Mouse (Mus musculus): Measurements from ENCODE around the gene Ptk6. TPM values are rescaled to one million over a fixed set of nuclear protein-coding genes. Genes with fewer than 3 reads are reported as not detected.

Ptk6 gene
- total and polyA plus RNA-seq, 2 experiments from 2014 or later: not detected

DNA sequence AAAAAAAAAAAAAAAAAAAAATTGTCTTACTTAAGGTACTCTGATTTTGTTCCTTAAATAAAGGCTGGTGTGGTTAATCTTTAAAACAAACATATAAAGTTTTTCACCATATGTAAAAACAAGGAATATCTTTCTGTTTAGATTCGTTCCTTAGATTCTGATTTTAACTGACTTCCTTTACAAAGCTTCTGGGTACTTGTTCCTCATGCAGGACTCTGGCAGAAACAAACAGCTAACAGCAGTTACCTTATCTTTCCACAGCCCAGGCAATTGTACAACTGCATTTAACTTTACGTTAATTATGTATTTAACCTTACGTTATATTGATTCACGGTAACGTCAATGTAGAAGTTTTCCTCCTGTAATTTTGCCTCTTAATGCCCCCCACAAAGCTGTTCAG is 36.1 kb downstream of the Ptk6 start:
- Histone ChIP-seq H3K27me3 (ENCODE audit: insufficient read depth, low read length) (no peaks in the 10 kb centered on the region), H3K4me1 (ENCODE audit: insufficient read depth, low read length) (no peaks in the 10 kb centered on the region)
- WGBS: 83% methylated on average over 5 of the region's 5 CpGs

DNA sequence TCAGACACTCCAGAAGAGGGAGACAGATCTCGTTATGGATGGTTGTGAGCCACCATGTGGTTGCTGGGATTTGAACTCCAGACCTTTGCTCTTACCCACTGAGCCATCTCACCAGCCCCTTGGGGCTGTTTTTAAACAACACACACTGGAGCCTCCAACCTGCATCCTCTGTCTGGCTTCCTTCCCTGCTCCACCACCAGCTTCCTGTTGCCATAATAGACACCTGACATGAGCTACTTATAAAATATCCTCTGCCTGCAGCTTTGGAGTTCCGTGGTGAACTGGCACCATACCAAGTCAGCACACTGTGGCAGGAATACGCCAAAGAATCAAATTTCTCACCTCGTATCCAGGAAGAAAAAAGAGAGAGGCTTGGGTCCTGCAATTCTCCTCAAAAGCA is 41.8 kb downstream of the Ptk6 start:
- Histone ChIP-seq H3K4me2 (ENCODE audit: low read depth, low read length, poor library complexity, severe bottlenecking) (no peak overlapping the region), H3K4me3 (ENCODE audit: low read depth, low read length) (no peak overlapping the region), H3K4me1 (ENCODE audit: insufficient read depth, low read length) (peaks cover 25% of the 10 kb centered on the region), H3K36me3 (ENCODE audit: insufficient read depth, low read length) (no peaks in the 10 kb centered on the region), H3K9ac (replicated peaks; ENCODE audit: low read length, poor library complexity, severe bottlenecking) (no peak overlapping the region), H3K27me3 (ENCODE audit: insufficient read depth, low read length) (no peaks in the 10 kb centered on the region), H3K9me3 (ENCODE audit: low read length) (no peaks in the 10 kb centered on the region), H3K27ac (ENCODE audit: low read depth, low read length) (no peak overlapping the region)
- DNase-seq (ENCODE audit: low spot score) (no peak), ATAC-seq (ENCODE audit: low FRiP score) (no peak)
- WGBS: 67% methylated on average over 4 of the region's 4 CpGs
- TF ChIP-seq CTCF (IDR thresholded peaks at IDR 0.05): 0 out of 2 replicates have a peak, but pooled peaks have one; percentile 7

More for the DNA sequence above, 36.1 kb downstream of the Ptk6 start:
- Histone ChIP-seq H3K4me2 (ENCODE audit: low read depth, low read length, poor library complexity, severe bottlenecking) (no peak overlapping the region), H3K4me3 (ENCODE audit: low read depth, low read length) (no peak overlapping the region), H3K36me3 (ENCODE audit: insufficient read depth, low read length) (no peaks in the 10 kb centered on the region), H3K9ac (replicated peaks; ENCODE audit: low read length, poor library complexity, severe bottlenecking) (no peak overlapping the region), H3K27ac (ENCODE audit: low read depth, low read length) (no peak overlapping the region), H3K9me3 (ENCODE audit: low read length) (no peaks in the 10 kb centered on the region)
- DNase-seq (ENCODE audit: low spot score): no peak
- TF ChIP-seq CTCF (IDR thresholded peaks at IDR 0.05): no peak
- ATAC-seq (ENCODE audit: low FRiP score): no peak

DNA sequence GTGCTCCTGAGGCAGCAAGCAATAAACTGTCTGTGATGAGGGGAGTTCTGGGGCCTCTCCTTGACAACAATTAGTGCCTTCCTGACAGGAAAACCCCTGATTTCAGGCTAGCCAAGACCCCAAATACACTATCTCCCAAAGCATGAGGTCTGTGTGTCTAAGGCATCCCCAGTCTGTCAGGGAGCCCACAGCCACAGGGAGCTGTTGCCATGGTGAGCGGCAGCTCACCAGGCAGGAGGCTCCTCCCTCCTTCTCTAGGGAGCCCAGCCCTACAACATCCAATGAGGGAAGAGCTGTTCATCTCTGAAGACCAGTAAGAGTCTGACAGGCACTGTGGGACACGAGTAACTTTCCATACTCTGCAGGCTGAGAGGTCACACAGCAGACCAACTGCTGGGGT is 42.8 kb downstream of the Ptk6 start:
- Histone ChIP-seq H3K9ac (replicated peaks; ENCODE audit: low read length, poor library complexity, severe bottlenecking) (no peak overlapping the region), H3K36me3 (ENCODE audit: insufficient read depth, low read length) (no peaks in the 10 kb centered on the region), H3K4me2 (ENCODE audit: low read depth, low read length, poor library complexity, severe bottlenecking) (peak overlapping the region; percentile 30), H3K9me3 (ENCODE audit: low read length) (no peaks in the 10 kb centered on the region), H3K4me3 (ENCODE audit: low read depth, low read length) (no peak overlapping the region), H3K27ac (ENCODE audit: low read depth, low read length) (peak overlapping the region; percentile 93), H3K27me3 (ENCODE audit: insufficient read depth, low read length) (no peaks in the 10 kb centered on the region), H3K4me1 (ENCODE audit: insufficient read depth, low read length) (peaks cover 35% of the 10 kb centered on the region)
- ATAC-seq (ENCODE audit: low FRiP score) (peak; percentile 86), DNase-seq (ENCODE audit: low spot score) (peak; percentile 82)
- no peak for TF ChIP-seq CTCF (IDR thresholded peaks at IDR 0.05)
- 3% methylated on average over 2 of the region's 2 CpGs for WGBS

DNA sequence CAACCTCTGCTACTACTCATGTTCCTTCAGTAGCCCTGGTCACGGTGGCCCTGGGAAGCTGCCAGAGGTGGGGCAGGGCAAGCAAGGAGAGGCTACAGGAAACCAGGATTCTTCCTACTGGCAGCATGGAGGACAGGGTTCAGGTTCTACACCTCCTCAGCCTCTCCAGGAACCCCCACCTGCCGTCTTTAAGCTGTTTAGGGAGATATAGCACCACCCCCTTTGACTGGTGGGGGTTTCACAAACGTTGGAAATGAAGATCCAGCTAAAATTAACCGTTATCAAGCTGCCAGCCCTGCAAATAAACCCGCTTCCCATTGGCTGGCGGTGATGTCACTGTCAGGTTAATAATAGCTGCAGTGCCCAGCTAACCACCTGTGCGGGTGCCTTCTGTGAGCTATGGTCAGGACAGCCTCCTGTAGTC is 43.5 kb downstream of the Ptk6 start:
- Histone ChIP-seq H3K9ac (replicated peaks; ENCODE audit: low read length, poor library complexity, severe bottlenecking) (no peak overlapping the region), H3K4me2 (ENCODE audit: low read depth, low read length, poor library complexity, severe bottlenecking) (peak overlapping the region; percentile 30; the same call in 1 of the 2 replicates), H3K4me3 (ENCODE audit: low read depth, low read length) (no peak overlapping the region), H3K27me3 (ENCODE audit: insufficient read depth, low read length) (no peaks in the 10 kb centered on the region), H3K27ac (ENCODE audit: low read depth, low read length) (peak overlapping the region; percentile 93), H3K4me1 (ENCODE audit: insufficient read depth, low read length) (peaks cover 39% of the 10 kb centered on the region), H3K9me3 (ENCODE audit: low read length) (no peaks in the 10 kb centered on the region), H3K36me3 (ENCODE audit: insufficient read depth, low read length) (no peaks in the 10 kb centered on the region)
- WGBS: 46% methylated on average over 7 of the region's 7 CpGs
- no peak for TF ChIP-seq CTCF (IDR thresholded peaks at IDR 0.05)
- ATAC-seq (ENCODE audit: low FRiP score): peak; percentile 47
- DNase-seq (ENCODE audit: low spot score): peak; percentile 58

DNA sequence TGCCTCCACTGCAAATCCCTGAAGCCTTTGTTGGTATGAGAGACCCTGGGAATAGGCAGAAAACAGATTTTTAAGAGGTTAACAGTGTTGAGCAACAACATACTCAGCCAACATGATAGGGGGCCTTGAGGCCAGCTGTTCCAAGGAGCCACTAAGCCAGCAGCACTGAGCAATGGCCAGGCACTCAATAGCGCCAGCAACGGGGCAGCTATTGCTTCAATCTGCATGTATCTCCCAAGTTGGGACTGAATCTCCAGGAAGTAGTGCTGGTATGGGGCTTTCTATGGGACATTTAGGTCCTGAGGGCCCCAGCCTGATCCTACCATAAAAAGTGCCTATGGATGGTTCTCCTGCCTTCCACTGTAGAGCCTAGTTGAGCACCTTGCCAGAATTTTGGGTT is 44.1 kb downstream of the Ptk6 start:
- Histone ChIP-seq H3K9ac (replicated peaks; ENCODE audit: low read length, poor library complexity, severe bottlenecking) (no peak overlapping the region), H3K4me3 (ENCODE audit: low read depth, low read length) (no peak overlapping the region), H3K4me2 (ENCODE audit: low read depth, low read length, poor library complexity, severe bottlenecking) (no peak overlapping the region), H3K27me3 (ENCODE audit: insufficient read depth, low read length) (no peaks in the 10 kb centered on the region), H3K27ac (ENCODE audit: low read depth, low read length) (peak overlapping the region; percentile 93; the same call in 1 of the 2 replicates), H3K36me3 (ENCODE audit: insufficient read depth, low read length) (no peaks in the 10 kb centered on the region), H3K9me3 (ENCODE audit: low read length) (no peaks in the 10 kb centered on the region), H3K4me1 (ENCODE audit: insufficient read depth, low read length) (peaks cover 39% of the 10 kb centered on the region)
- no peak for TF ChIP-seq CTCF (IDR thresholded peaks at IDR 0.05)
- no peak for ATAC-seq (ENCODE audit: low FRiP score)
- WGBS: 83% methylated on average over 2 of the region's 2 CpGs
- DNase-seq (ENCODE audit: low spot score): no peak

DNA sequence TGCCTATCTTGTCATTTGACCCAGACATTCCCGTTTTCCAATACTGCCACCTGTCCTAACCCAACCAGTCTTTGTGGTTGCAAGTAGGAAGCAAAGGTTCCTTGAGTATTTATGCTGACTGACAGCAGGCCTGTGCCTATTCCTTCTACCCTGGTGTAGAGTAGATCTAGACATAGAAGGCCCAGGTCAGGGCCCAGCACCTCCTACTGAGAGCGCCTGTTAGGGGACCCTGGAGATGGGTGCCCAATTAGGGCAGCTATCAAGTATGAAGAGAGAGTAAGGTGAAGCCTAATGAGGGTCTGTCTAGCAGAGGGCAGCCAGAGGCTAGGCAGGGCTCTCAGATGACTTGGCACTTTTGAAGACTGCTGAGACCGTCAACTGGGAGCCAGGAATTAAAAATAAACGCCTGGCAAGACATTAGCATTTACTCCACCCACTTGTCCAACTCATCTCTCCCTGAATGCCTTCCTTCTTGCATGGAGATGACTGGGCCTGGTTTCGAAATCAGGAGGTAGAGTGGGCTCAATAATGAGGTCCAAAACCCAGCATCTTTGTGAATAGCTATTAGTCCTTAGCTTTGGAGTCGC is 44.8 kb downstream of the Ptk6 start:
- peak overlapping the region; percentile 85 for H3K27ac ChIP-seq (ENCODE audit: low read depth, low read length)
- peaks cover 6% of the 10 kb centered on the region for H3K36me3 ChIP-seq (ENCODE audit: insufficient read depth, low read length)
- H3K9me3 ChIP-seq (ENCODE audit: low read length): no peaks in the 10 kb centered on the region
- peak overlapping the region; percentile 92 for H3K4me2 ChIP-seq (ENCODE audit: low read depth, low read length, poor library complexity, severe bottlenecking)
- no peak for TF ChIP-seq CTCF (IDR thresholded peaks at IDR 0.05)
- no peaks in the 10 kb centered on the region for H3K27me3 ChIP-seq (ENCODE audit: insufficient read depth, low read length)
- H3K4me1 ChIP-seq (ENCODE audit: insufficient read depth, low read length): peaks cover 39% of the 10 kb centered on the region
- H3K4me3 ChIP-seq (ENCODE audit: low read depth, low read length): no peak overlapping the region
- ATAC-seq (ENCODE audit: low FRiP score) (no peak), DNase-seq (ENCODE audit: low spot score) (no peak)
- H3K9ac ChIP-seq (replicated peaks; ENCODE audit: low read length, poor library complexity, severe bottlenecking): no peak overlapping the region
- WGBS: 75% methylated on average over 6 of the region's 6 CpGs
